Mouse (Mus musculus) kidney, postnatal 0 days (tissue): ENCODE measurements around the gene Kat7. TPM values are rescaled to one million over a fixed set of nuclear protein-coding genes. Genes with fewer than 3 reads are reported as not detected.

ENCODE experiments used
- ATAC-seq: fragments of 200-750 bp; cut with Nextera tagmentation; replicated peaks from 2 replicates; pipeline ENCODE4 v1.8.0; 2017; ENCODE audit warnings: low read depth, moderate number of reproducible peaks, moderate TSS enrichment, moderate library complexity; ENCODE audit not compliant: low FRiP score
- DNase-seq: peaks from one replicate; pipeline ENCODE4 v3.0.0-alpha.2; 2016; ENCODE audit warnings: low spot score
- H3K27ac ChIP-seq: fragments of 300-500 bp; sonication (generic); 2 replicates; pipeline ENCODE4 v1.5.1; 2014; ENCODE audit warnings: mild to moderate bottlenecking
- H3K27me3 ChIP-seq: fragments of 300-500 bp; sonication (generic); 2 replicates; pipeline ENCODE4 v1.6.1; 2014; ENCODE audit warnings: low read length, mixed read lengths; ENCODE audit not compliant: insufficient read depth
- H3K36me3 ChIP-seq: fragments of 300-500 bp; sonication (generic); 2 replicates; pipeline ENCODE4 v1.6.1; 2014; ENCODE audit warnings: low read length, mixed read lengths; ENCODE audit not compliant: insufficient read depth
- H3K4me1 ChIP-seq: fragments of 300-500 bp; sonication (generic); replicated peaks from 2 replicates; pipeline ENCODE4 v1.6.1; 2014; ENCODE audit warnings: antibody characterized with exemption, low read length, mixed read lengths; ENCODE audit not compliant: insufficient read depth
- H3K4me2 ChIP-seq: fragments of 300-500 bp; sonication (generic); 2 replicates; pipeline ENCODE4 v1.6.1; 2014; ENCODE audit warnings: mild to moderate bottlenecking, low read length, moderate library complexity, mixed read lengths
- H3K4me3 ChIP-seq: fragments of 300-500 bp; sonication (generic); replicated peaks from 2 replicates; pipeline ENCODE4 v1.5.1; 2014; ENCODE audit warnings: low read depth, low read length
- H3K9ac ChIP-seq: fragments of 300-500 bp; sonication (generic); 2 replicates; pipeline ENCODE4 v1.6.1; 2014; ENCODE audit warnings: low read depth, low read length
- H3K9me3 ChIP-seq: fragments of 300-500 bp; sonication (generic); replicated peaks from 2 replicates; pipeline ENCODE4 v1.6.1; 2016; ENCODE audit warnings: low read length, inconsistent platforms, mixed read lengths
- CTCF ChIP-seq: IDR thresholded peaks from 2 replicates; pipeline ENCODE4 v1.5.1; 2016; ENCODE audit warnings: antibody characterized with exemption, low read depth, mild to moderate bottlenecking, moderate library complexity
- WGBS: fragments of 180-500 bp; shearing (Covaris S2); extraction: QIAGEN DNeasy Blood & Tissue Kit; methylation state at CpG from one replicate; pipeline ENCODE4 v1.1.7; 2014; 5-methylcytosine and 5-hydroxymethylcytosine counted together
- polyA plus RNA-seq: library from polyadenylated mRNA; unstranded; fragments of >200 nt; fragmentation: Nextera tagmentation; extraction: Ambion mirVana; gene quantifications from 2 replicates; pipeline ENCODE4 v1.2.1, GENCODE M21; 2015

Kat7 gene
- polyA plus RNA-seq, 1 experiment from 2014 or later: 49.0 TPM

DNA sequence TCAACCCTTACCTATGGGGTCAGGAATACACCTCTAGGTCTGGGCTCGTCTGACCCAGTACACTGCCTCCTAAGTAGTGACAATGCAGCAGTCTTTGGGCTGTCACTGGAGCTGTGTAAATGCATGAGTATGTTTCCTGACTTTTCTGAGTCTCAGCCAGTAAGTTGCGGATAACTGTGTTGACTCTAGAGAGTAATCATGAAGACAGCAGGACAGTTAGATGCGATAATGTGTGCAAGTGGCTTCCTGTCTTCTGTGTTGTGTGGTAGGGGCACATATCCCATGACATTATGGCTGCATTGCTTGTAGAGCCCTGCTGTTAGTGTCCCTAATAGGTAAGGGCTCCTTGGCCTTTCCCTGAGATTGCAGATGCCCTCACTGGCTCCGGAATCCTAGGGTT is 15.8 kb upstream of the Kat7 start:
- Histone ChIP-seq H3K27me3 (no peaks in the 10 kb centered on the region), H3K9me3 (no peaks in the 10 kb centered on the region), H3K4me1 (no peaks in the 10 kb centered on the region), H3K4me2 (no peak overlapping the region), H3K9ac (no peak overlapping the region), H3K36me3 (no peaks in the 10 kb centered on the region), H3K4me3 (no peak overlapping the region), H3K27ac (no peak overlapping the region)
- 90% methylated on average over 4 of the region's 4 CpGs for WGBS
- no peak for TF ChIP-seq CTCF
- ATAC-seq (no peak), DNase-seq (no peak)

DNA sequence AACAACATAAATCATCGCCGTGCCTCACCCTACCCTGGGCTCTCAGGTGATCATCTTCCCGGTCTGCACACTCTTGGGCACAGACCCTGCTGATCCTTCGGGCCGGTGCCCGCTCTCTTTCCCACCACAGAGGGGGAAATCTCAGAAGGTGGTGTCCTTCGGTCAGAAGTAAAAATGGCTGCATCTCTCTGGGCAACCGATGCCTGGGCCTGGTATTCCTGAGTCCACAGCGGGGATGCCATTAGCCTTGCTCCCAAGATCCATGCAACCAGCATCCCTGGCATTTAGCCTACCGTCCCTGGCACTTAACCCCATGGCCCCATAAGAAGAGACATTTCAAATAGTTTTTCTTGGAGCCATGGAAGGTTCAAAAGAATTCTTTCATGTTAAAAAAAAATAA is 14.1 kb upstream of the Kat7 start:
- DNase-seq (no peak), ATAC-seq (no peak)
- Histone ChIP-seq H3K4me2 (no peak overlapping the region), H3K9me3 (no peaks in the 10 kb centered on the region), H3K9ac (no peak overlapping the region), H3K4me1 (no peaks in the 10 kb centered on the region), H3K36me3 (no peaks in the 10 kb centered on the region), H3K27me3 (no peaks in the 10 kb centered on the region), H3K27ac (no peak overlapping the region), H3K4me3 (no peak overlapping the region)
- WGBS: 92% methylated on average over 10 of the region's 10 CpGs
- TF ChIP-seq CTCF: no peak

DNA sequence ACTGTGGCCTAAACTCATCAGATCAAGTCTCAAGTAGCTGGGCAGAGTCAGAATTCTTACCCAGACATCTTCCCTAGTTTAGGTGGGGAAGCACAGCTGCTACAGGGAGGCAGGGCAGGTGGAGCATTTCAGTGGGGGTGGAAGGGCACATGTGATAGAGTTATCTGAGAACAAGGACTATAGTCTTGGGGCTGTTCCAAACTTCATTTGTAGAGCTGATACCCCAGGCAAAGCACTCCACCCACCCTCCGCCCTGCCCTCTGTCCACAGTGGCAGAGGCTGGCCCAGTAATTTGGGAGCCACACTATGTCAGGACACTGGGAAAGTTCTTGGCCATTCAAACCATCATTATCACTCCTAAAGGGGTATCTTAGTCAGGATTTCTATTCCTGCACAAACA is 10.0 kb upstream of the Kat7 start:
- DNase-seq: no peak
- Histone ChIP-seq H3K9me3 (no peaks in the 10 kb centered on the region), H3K27ac (no peak overlapping the region), H3K4me3 (no peak overlapping the region), H3K9ac (no peak overlapping the region), H3K4me1 (no peaks in the 10 kb centered on the region), H3K27me3 (no peaks in the 10 kb centered on the region), H3K4me2 (no peak overlapping the region), H3K36me3 (no peaks in the 10 kb centered on the region)
- ATAC-seq: no peak
- no peak for TF ChIP-seq CTCF
- 92% methylated on average over 1 of the region's 1 CpGs for WGBS

DNA sequence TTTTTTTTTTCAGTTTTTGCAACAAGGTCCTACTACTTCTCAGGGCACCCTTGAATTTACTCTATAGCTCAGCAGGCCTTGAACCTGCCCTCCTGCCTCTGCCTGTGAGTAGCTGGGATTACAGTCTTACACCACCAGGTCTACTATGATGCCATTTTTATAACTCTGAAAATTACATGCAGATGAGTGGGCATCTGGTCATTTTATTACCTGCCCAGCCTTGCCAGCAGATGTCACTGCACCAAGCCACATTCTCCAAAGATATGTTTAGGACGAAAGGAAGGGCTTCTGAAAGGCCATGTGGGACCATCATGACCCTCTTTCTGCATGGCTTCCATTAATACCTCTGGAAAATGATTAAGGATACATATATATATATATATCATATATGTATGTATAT is 9.5 kb upstream of the Kat7 start:
- no peak overlapping the region for H3K4me3 ChIP-seq
- ATAC-seq: no peak
- H3K4me1 ChIP-seq: no peaks in the 10 kb centered on the region
- no peak for DNase-seq
- H3K9me3 ChIP-seq: no peaks in the 10 kb centered on the region
- 44% methylated on average over 1 of the region's 1 CpGs for WGBS
- H3K27ac ChIP-seq: no peak overlapping the region
- peak; percentile 60 for TF ChIP-seq CTCF
- H3K36me3 ChIP-seq: no peaks in the 10 kb centered on the region
- no peak overlapping the region for H3K9ac ChIP-seq
- no peaks in the 10 kb centered on the region for H3K27me3 ChIP-seq
- H3K4me2 ChIP-seq: no peak overlapping the region

DNA sequence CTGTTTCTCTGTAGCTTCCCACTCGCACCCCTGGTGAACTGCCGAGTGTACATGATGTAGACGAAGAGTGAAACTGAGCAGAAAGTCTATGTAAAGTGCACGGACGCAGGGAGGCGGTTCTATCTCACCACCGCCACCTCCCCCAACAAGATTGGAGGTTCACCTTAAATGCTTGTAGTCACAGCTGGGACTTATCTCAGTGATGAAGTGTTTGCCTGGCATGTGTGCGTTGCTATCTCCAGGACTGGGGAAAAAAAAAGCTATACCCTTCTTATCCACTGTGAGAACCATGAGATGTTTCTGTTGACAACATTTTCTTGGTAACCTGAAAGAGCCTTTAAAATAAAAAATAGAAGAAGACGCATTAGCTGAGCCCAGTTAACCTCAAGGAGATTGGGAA is 8.1 kb upstream of the Kat7 start:
- H3K27me3 ChIP-seq: no peaks in the 10 kb centered on the region
- WGBS: 71% methylated on average over 9 of the region's 9 CpGs
- H3K4me3 ChIP-seq: no peak overlapping the region
- no peaks in the 10 kb centered on the region for H3K36me3 ChIP-seq
- H3K9ac ChIP-seq: no peak overlapping the region
- no peaks in the 10 kb centered on the region for H3K4me1 ChIP-seq
- no peaks in the 10 kb centered on the region for H3K9me3 ChIP-seq
- no peak overlapping the region for H3K27ac ChIP-seq
- H3K4me2 ChIP-seq: no peak overlapping the region
- DNase-seq (no peak), ATAC-seq (no peak)
- no peak for TF ChIP-seq CTCF

DNA sequence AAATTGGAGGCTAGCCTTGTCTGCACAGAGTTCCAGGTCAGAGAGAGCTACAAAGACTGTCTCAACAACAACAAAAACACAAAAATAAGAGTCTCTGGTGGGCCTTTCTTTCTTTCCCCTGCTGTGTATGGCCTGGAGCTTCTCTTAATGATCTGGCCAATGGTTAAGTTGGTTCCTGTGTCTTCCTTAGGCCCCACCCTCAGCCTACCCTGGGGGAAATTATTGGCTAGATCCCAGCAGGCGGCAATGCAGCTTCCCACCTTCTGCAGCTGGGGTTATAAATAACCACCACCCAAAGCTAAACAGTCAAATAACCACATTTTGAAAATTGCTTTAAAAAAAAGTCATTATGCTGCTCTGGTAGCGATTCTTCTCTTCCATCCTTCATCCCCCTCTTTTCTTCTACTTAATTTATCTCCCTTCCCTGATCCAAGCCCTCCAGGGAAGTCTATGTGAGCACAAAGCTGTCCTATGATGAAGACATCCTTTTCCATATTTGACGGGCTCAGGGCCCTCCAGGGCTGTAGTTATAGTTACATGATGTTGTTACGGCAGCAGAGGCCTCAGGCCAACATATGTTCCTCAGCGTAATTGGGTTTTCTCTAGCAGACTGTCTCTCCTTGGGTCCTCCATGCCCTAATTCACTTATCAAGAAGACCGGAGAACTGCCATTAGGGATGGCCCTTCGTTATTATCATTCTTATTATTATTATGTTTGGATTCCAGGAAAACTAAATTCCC is 5.3 kb upstream of the Kat7 start:
- Histone ChIP-seq H3K9ac (no peak overlapping the region), H3K9me3 (no peaks in the 10 kb centered on the region), H3K27ac (no peak overlapping the region), H3K27me3 (no peaks in the 10 kb centered on the region), H3K4me3 (no peak overlapping the region), H3K36me3 (no peaks in the 10 kb centered on the region), H3K4me1 (no peaks in the 10 kb centered on the region), H3K4me2 (no peak overlapping the region)
- no peak for ATAC-seq
- TF ChIP-seq CTCF: no peak
- DNase-seq: no peak
- WGBS: 73% methylated on average over 7 of the region's 7 CpGs

DNA sequence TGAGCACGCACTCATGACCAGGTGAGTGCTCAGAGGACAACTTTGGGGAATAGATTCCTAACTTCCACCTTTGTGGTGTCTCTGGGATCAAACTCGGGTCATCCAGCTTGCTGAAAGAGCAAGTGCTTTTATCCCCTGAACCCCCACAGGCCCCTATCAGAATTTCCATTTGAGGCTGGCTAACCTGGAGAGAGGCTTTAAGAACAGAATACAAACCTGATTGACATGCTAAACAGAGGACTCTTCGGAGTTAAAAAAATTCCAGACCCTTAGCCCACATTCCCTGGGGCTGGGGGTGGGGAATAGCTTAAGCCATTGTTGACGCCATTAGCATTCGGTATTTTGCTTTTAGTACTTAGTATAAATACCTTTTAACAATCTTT is 1.4 kb upstream of the Kat7 start:
- H3K9ac ChIP-seq: no peak overlapping the region
- no peaks in the 10 kb centered on the region for H3K27me3 ChIP-seq
- no peaks in the 10 kb centered on the region for H3K9me3 ChIP-seq
- no peaks in the 10 kb centered on the region for H3K4me1 ChIP-seq
- no peak overlapping the region for H3K4me3 ChIP-seq
- no peak for ATAC-seq
- no peak for DNase-seq
- 0 out of 2 replicates have a peak, but pooled peaks cover under 1% of the 10 kb centered on the region for H3K36me3 ChIP-seq
- TF ChIP-seq CTCF: no peak
- peak overlapping the region; percentile 65; the same call in 1 of the 2 replicates for H3K4me2 ChIP-seq
- H3K27ac ChIP-seq: no peak overlapping the region
- WGBS: 32% methylated on average over 5 of the region's 5 CpGs
